Mouse (Mus musculus): Measurements from ENCODE around the gene Rhoj. TPM values are rescaled to one million over a fixed set of nuclear protein-coding genes. Genes with fewer than 3 reads are reported as not detected.

Rhoj gene
- 10 to 100 TPM; 16.7 to 22.6 TPM for total RNA-seq (2021)
- long read RNA-seq, experiment 1, transcript Rhoj-201 (5 exons, 2,350 nt), result major isoform, 7 of 11 reads
- long read RNA-seq, experiment 1, partial matches to known transcripts, result 1 of 11 reads
- long read RNA-seq, experiment 1, other reads (novel, unspliced or antisense), result 3 of 11 reads
- long read RNA-seq, experiment 2, transcript Rhoj-201 (5 exons, 2,350 nt), result major isoform, 19 of 26 reads
- long read RNA-seq, experiment 2, partial matches to known transcripts, result 2 of 26 reads
- long read RNA-seq, experiment 2, other reads (novel, unspliced or antisense), result 5 of 26 reads

GRCm38 (mm10) chr12:75307961-75308951 is at the start of gene Rhoj:
Gene Rhoj (plus strand): TSS chr12:75308322.
- peak; percentile 79 for DNase-seq

- DNase-seq, result no peak
Measured at GRCm38 (mm10) chr12:75271726-75272125, 36.4 kb upstream of the Rhoj start.

- no peak for DNase-seq
Measured at GRCm38 (mm10) chr12:75275730-75276129, 32.4 kb upstream of the Rhoj start.

GRCm38 (mm10) chr12:75277425-75277824 is 30.7 kb upstream of the Rhoj start:
- no peak for DNase-seq

- peak; percentile 36 for DNase-seq
Measured at GRCm38 (mm10) chr12:75280502-75280901, 27.6 kb upstream of the Rhoj start.

- DNase-seq, result peak; percentile 15
Measured at GRCm38 (mm10) chr12:75283226-75283625, 24.9 kb upstream of the Rhoj start.

- DNase-seq, result peak; percentile 77
Measured at GRCm38 (mm10) chr12:75286166-75286565, 22.0 kb upstream of the Rhoj start.

GRCm38 (mm10) chr12:75290524-75290923 is 17.6 kb upstream of the Rhoj start:
- no peak for DNase-seq

GRCm38 (mm10) chr12:75291556-75291955 is 16.6 kb upstream of the Rhoj start:
- no peak for DNase-seq

- DNase-seq, result no peak
Measured at GRCm38 (mm10) chr12:75292939-75293338, 15.2 kb upstream of the Rhoj start.

GRCm38 (mm10) chr12:75299865-75300264 is 8.3 kb upstream of the Rhoj start:
- DNase-seq, result no peak

- peak; percentile 87 for DNase-seq
Measured at GRCm38 (mm10) chr12:75304132-75304531, 4.0 kb upstream of the Rhoj start.

GRCm38 (mm10) chr12:75309756-75310155 is 1.6 kb downstream of the Rhoj start:
- peak; percentile 19 for DNase-seq

GRCm38 (mm10) chr12:75310766-75311165 is 2.6 kb downstream of the Rhoj start:
- peak; percentile 54 for DNase-seq

- no peak for DNase-seq
Measured at GRCm38 (mm10) chr12:75311879-75312278, 3.8 kb downstream of the Rhoj start.

- DNase-seq, result no peak
Measured at GRCm38 (mm10) chr12:75313992-75314391, 5.9 kb downstream of the Rhoj start.

GRCm38 (mm10) chr12:75315851-75316250 is 7.7 kb downstream of the Rhoj start:
- DNase-seq, result peak; percentile 42

GRCm38 (mm10) chr12:75320441-75320925 is 12.4 kb downstream of the Rhoj start:
- peak; percentile 71 for DNase-seq

GRCm38 (mm10) chr12:75321189-75321588 is 13.1 kb downstream of the Rhoj start:
- DNase-seq, result no peak

- no peak for DNase-seq
Measured at GRCm38 (mm10) chr12:75329188-75329587, 21.1 kb downstream of the Rhoj start.

GRCm38 (mm10) chr12:75339894-75340293 is 31.8 kb downstream of the Rhoj start:
- no peak for DNase-seq

GRCm38 (mm10) chr12:75340331-75340730 is 32.2 kb downstream of the Rhoj start:
- peak; percentile 32 for DNase-seq

GRCm38 (mm10) chr12:75348551-75348950 is 40.4 kb downstream of the Rhoj start:
- DNase-seq, result no peak
